Mouse (Mus musculus): Measurements from ENCODE around the gene Col5a1. TPM values are rescaled to one million over a fixed set of nuclear protein-coding genes. Genes with fewer than 3 reads are reported as not detected.

The Col5a1 gene
- polyA plus RNA-seq, 1 experiment: 15.3 TPM

DNA sequence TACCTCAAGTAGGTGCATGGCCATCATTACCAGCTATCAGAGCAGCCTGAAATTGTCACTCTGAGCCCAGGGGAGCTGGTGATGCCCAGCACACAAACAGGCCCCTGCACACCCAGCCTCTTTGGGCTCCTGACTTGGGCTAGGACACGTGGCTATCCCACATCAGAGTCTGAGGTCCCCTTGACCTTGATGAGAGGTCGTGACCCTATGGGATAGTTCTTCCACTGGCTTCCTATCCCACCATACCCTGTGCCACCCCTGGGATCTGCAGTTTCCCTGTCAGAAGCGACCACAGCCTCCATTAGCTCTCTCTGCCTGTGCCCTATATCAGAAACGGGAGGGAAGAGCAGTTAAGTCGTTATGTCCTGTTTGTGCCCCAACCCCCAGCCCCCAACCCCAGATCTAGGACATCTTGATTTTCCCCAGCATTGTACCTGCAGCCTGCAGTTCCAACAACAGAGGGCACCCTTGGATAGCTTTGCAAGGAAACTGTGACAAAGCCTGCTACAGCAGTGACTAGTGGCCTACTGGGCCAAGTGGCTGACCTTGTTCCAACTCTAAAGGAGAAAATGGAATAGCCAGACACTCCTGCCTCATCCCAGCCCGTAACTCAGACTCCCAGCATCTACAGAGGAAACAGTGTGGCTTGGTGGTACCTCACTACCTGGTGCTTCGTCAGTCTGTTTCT is 40.4 kb downstream of the Col5a1 start:
- peak; percentile 88 for TF ChIP-seq CTCF (IDR thresholded peaks at IDR 0.05; ENCODE audit: borderline replicate concordance, insufficient read depth, low read depth, low read length)
- no peak for TF ChIP-seq POLR2A (IDR thresholded peaks at IDR 0.05; ENCODE audit: borderline replicate concordance, insufficient read depth, low read length)
- H3K27ac ChIP-seq (ENCODE audit: insufficient read depth, low read length): no peak overlapping the region
- H3K4me1 ChIP-seq (ENCODE audit: control insufficient read depth, insufficient read depth, low read length): peaks cover 8% of the 10 kb centered on the region; the same call in 1 of the 2 replicates
- H3K4me3 ChIP-seq (replicated peaks; ENCODE audit: insufficient read depth, low read depth, low read length): no peak overlapping the region
- no peaks in the 10 kb centered on the region for H3K27me3 ChIP-seq (ENCODE audit: control insufficient read depth, insufficient read depth, low read length)
- 50% methylated on average over 7 of the region's 7 CpGs for WGBS
- peak; percentile 68 to 78 for DNase-seq

DNA sequence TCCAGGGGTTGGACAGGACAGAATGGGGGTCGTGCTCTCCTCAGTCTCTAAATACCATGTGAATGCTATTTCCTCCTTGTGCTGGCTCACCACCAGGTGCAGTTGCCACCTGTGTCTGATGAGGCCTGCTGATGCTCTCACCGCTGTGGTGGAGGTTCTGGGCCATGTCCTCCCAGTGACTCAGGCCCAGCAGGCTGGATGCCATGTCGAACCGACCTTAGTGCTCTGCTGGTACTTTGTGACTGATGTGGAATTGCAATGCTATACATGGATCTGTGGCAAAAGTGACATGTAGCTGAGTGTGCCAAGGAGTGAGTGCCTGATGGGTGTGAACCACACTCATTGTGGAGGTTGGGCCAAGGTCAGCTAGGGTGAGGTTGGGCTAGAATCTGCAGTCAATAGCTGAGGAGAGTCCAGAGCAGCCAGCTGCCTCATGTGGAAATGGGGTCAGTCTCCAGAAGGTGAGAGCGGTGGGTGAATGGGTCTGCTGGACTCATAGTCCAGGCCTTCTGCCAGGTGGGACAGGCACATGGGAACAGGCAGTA is 44.3 kb downstream of the Col5a1 start:
- Histone ChIP-seq H3K27me3 (ENCODE audit: control insufficient read depth, insufficient read depth, low read length) (no peaks in the 10 kb centered on the region), H3K4me1 (ENCODE audit: control insufficient read depth, insufficient read depth, low read length) (peaks cover 12% of the 10 kb centered on the region), H3K27ac (ENCODE audit: insufficient read depth, low read length) (no peak overlapping the region), H3K4me3 (replicated peaks; ENCODE audit: insufficient read depth, low read depth, low read length) (no peak overlapping the region)
- DNase-seq: no peak
- TF ChIP-seq CTCF (IDR thresholded peaks at IDR 0.05; ENCODE audit: borderline replicate concordance, insufficient read depth, low read depth, low read length) (no peak), POLR2A (IDR thresholded peaks at IDR 0.05; ENCODE audit: borderline replicate concordance, insufficient read depth, low read length) (no peak)
- WGBS: 62% methylated on average over 5 of the region's 5 CpGs

- 81% methylated on average over 6 of the region's 6 CpGs for WGBS
- H3K27me3 ChIP-seq (ENCODE audit: control insufficient read depth, insufficient read depth, low read length): no peaks in the 10 kb centered on the region
- no peak for DNase-seq
- TF ChIP-seq CTCF (IDR thresholded peaks at IDR 0.05; ENCODE audit: borderline replicate concordance, insufficient read depth, low read depth, low read length) (no peak), POLR2A (IDR thresholded peaks at IDR 0.05; ENCODE audit: borderline replicate concordance, insufficient read depth, low read length) (no peak)
- H3K27ac ChIP-seq (ENCODE audit: insufficient read depth, low read length): no peak overlapping the region
- H3K4me3 ChIP-seq (replicated peaks; ENCODE audit: insufficient read depth, low read depth, low read length): no peak overlapping the region
- H3K4me1 ChIP-seq (ENCODE audit: control insufficient read depth, insufficient read depth, low read length): peaks cover 18% of the 10 kb centered on the region
Measured at GRCm38 (mm10) chr2:27931130-27931529, 44.9 kb downstream of the Col5a1 start.

DNA sequence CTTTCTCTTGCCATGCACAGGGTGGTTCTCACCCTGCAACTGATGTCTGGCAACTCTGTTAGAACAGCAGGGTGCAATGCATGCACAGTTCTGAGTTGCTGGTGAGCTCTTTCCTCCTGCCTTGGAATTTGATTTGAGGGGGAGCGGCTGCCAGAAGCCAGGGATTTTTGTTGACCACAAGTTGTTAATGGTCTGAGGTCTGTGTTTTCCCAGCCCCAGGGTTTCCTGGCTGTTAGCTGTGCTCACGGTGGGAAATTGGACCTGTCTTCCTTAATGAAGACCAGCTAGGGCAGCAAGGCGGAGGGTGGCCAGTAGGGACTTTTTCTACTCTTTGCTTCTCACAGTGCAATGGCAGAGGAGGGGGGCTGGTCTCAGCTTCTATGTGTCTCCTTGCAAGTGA is 45.7 kb downstream of the Col5a1 start:
- no peak for DNase-seq
- TF ChIP-seq CTCF (IDR thresholded peaks at IDR 0.05; ENCODE audit: borderline replicate concordance, insufficient read depth, low read depth, low read length): no peak
- no peak for TF ChIP-seq POLR2A (IDR thresholded peaks at IDR 0.05; ENCODE audit: borderline replicate concordance, insufficient read depth, low read length)
- Histone ChIP-seq H3K27ac (ENCODE audit: insufficient read depth, low read length) (no peak overlapping the region), H3K4me1 (ENCODE audit: control insufficient read depth, insufficient read depth, low read length) (peaks cover 26% of the 10 kb centered on the region), H3K27me3 (ENCODE audit: control insufficient read depth, insufficient read depth, low read length) (no peaks in the 10 kb centered on the region), H3K4me3 (replicated peaks; ENCODE audit: insufficient read depth, low read depth, low read length) (no peak overlapping the region)
- WGBS: 53% methylated on average over 3 of the region's 3 CpGs

DNA sequence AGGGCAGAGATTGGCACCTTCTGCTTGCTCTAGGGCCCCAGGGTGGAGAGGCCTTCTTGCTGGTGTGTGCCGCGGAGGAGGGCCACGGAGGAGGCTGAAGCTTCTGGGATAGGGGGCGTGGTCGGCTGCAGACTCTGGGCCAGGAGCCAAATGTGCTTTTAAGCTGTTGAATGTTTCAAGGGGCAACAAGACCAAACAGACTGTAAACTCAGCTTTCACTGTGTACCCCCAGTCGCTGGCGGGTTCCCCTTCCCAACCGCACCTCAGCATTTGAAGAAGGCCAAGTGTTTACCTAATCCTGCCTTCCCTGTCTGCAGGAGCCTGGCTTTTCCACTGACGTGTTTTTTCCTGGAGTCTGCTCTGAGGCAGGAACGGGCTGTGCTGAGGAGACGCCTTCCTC is 48.0 kb downstream of the Col5a1 start:
- H3K4me3 ChIP-seq (replicated peaks; ENCODE audit: insufficient read depth, low read depth, low read length): no peak overlapping the region
- DNase-seq: no peak
- H3K27ac ChIP-seq (ENCODE audit: insufficient read depth, low read length): no peak overlapping the region
- no peak for TF ChIP-seq POLR2A (IDR thresholded peaks at IDR 0.05; ENCODE audit: borderline replicate concordance, insufficient read depth, low read length)
- TF ChIP-seq CTCF (IDR thresholded peaks at IDR 0.05; ENCODE audit: borderline replicate concordance, insufficient read depth, low read depth, low read length): no peak
- peaks cover 34% of the 10 kb centered on the region for H3K4me1 ChIP-seq (ENCODE audit: control insufficient read depth, insufficient read depth, low read length)
- 75% methylated on average over 11 of the region's 11 CpGs for WGBS
- no peaks in the 10 kb centered on the region for H3K27me3 ChIP-seq (ENCODE audit: control insufficient read depth, insufficient read depth, low read length)

DNA sequence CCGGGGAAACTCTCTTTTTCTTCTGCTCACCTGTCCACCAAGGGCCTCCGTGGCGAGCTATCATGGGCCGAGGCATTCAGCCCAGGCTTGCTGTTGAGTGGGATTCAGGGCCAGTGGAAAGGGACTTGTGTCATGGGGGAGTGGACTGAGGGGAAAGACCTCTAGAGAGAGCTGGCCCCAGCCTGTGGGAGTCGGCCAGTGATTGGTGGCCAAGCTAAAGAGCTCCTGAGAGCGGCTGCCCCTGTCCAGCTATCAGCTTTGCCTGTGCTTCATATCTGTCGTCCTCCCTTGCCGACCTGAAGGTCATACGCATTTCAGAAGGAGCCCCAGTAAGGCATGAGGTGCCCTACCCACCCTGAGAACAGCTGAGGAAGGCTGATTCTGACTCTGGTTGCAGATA is 48.6 kb downstream of the Col5a1 start:
- no peaks in the 10 kb centered on the region for H3K27me3 ChIP-seq (ENCODE audit: control insufficient read depth, insufficient read depth, low read length)
- TF ChIP-seq POLR2A (IDR thresholded peaks at IDR 0.05; ENCODE audit: borderline replicate concordance, insufficient read depth, low read length) (no peak), CTCF (IDR thresholded peaks at IDR 0.05; ENCODE audit: borderline replicate concordance, insufficient read depth, low read depth, low read length) (no peak)
- H3K4me1 ChIP-seq (ENCODE audit: control insufficient read depth, insufficient read depth, low read length): peaks cover 39% of the 10 kb centered on the region
- 94% methylated on average over 9 of the region's 9 CpGs for WGBS
- DNase-seq: no peak
- no peak overlapping the region for H3K27ac ChIP-seq (ENCODE audit: insufficient read depth, low read length)
- H3K4me3 ChIP-seq (replicated peaks; ENCODE audit: insufficient read depth, low read depth, low read length): no peak overlapping the region

DNA sequence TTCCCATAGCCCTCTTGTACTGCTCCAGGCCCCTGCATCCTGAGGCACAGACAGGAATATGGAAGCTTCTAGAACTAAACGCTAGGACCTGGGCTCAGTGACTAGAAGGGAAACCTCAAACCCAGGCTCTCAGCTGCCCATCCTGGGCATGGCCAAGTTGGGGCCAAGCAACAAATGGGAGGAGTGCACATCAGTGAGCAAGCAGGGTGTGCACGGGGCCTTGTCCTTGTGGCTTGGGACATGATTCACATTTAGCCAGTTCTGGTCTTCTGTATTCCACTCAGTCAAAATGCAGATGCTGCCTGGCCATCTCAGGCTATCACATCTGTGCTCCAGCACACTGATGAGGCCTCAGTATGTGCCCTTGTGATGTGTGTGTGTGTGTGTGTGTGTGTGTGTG is 49.2 kb downstream of the Col5a1 start:
- 94% methylated on average over 2 of the region's 2 CpGs for WGBS
- DNase-seq: no peak
- Histone ChIP-seq H3K27ac (ENCODE audit: insufficient read depth, low read length) (no peak overlapping the region), H3K4me1 (ENCODE audit: control insufficient read depth, insufficient read depth, low read length) (peaks cover 43% of the 10 kb centered on the region), H3K4me3 (replicated peaks; ENCODE audit: insufficient read depth, low read depth, low read length) (no peak overlapping the region), H3K27me3 (ENCODE audit: control insufficient read depth, insufficient read depth, low read length) (no peaks in the 10 kb centered on the region)
- TF ChIP-seq CTCF (IDR thresholded peaks at IDR 0.05; ENCODE audit: borderline replicate concordance, insufficient read depth, low read depth, low read length): no peak
- no peak for TF ChIP-seq POLR2A (IDR thresholded peaks at IDR 0.05; ENCODE audit: borderline replicate concordance, insufficient read depth, low read length)

DNA sequence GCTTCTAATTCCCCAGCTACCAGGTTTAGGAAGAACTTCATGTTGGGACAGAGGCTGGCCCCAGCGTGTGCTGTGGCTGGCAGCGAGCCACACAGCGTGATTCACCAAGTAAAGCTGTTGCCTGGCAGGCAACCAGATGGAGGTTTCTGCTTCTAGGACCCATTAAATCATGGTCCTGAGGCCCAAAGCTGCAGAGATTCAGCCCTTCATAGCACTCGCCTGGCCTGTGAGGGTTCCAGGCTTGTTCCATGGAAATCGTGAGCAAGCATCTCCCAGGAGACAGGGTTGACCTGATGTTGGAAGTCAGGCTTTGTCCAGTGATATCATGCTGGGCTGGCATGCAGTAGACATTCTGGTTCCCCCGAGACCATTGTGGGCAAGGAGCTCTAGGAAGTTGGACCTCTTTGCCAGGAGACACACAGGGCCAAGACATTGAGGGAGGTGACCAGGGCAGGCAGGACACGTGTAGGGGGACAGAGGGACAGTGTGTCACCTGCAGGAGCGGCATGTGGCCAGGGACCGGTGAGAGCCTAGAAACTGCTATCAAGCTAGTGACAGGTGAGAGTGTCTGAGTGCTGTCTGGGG is 50.5 kb downstream of the Col5a1 start:
- no peak for TF ChIP-seq POLR2A (IDR thresholded peaks at IDR 0.05; ENCODE audit: borderline replicate concordance, insufficient read depth, low read length)
- TF ChIP-seq CTCF (IDR thresholded peaks at IDR 0.05; ENCODE audit: borderline replicate concordance, insufficient read depth, low read depth, low read length): no peak
- Histone ChIP-seq H3K4me3 (replicated peaks; ENCODE audit: insufficient read depth, low read depth, low read length) (no peak overlapping the region), H3K4me1 (ENCODE audit: control insufficient read depth, insufficient read depth, low read length) (peaks cover 38% of the 10 kb centered on the region), H3K27me3 (ENCODE audit: control insufficient read depth, insufficient read depth, low read length) (no peaks in the 10 kb centered on the region), H3K27ac (ENCODE audit: insufficient read depth, low read length) (peak overlapping the region; percentile 3)
- peak; percentile 58 to 74 for DNase-seq
- WGBS: 9% methylated on average over 9 of the region's 9 CpGs

Data from cerebellum, adult 2 months (tissue).